Mouse (Mus musculus): ENCODE results near the gene Hacd3. TPM values are rescaled to one million over a fixed set of nuclear protein-coding genes. Genes with fewer than 3 reads are reported as not detected.

The Hacd3 gene
- polyA plus RNA-seq, 1 experiment, result 46.7 TPM

GRCm38 (mm10) chr9:64960117-64960977, 61.1 kb downstream of the Hacd3 start, which contains the start of gene Ints14:
Gene Ints14 (plus strand): TSS chr9:64960905.
- Histone ChIP-seq H3K4me1 (ENCODE audit: control insufficient read depth, insufficient read depth, low read length) (peaks cover 4% of the 10 kb centered on the region), H3K27ac (ENCODE audit: insufficient read depth, low read length) (peak within 1 kb of the TSS; percentile 60), H3K4me3 (ENCODE audit: insufficient read depth, low read length) (peak within 1 kb of the TSS; percentile 65)
- TF ChIP-seq POLR2A (IDR thresholded peaks at IDR 0.05; ENCODE audit: low read depth, low read length), result peak; percentile 96
- peak; percentile 50 for TF ChIP-seq CTCF (IDR thresholded peaks at IDR 0.05; ENCODE audit: borderline replicate concordance, insufficient read depth, low read length)

GRCm38 (mm10) chr9:64957276-64957675, 64.2 kb downstream of the Hacd3 start:
- Histone ChIP-seq H3K27ac (ENCODE audit: insufficient read depth, low read length) (no peak overlapping the region), H3K4me1 (ENCODE audit: control insufficient read depth, insufficient read depth, low read length) (peaks cover 4% of the 10 kb centered on the region), H3K4me3 (ENCODE audit: insufficient read depth, low read length) (no peak overlapping the region)
- TF ChIP-seq POLR2A (IDR thresholded peaks at IDR 0.05; ENCODE audit: low read depth, low read length) (no peak), CTCF (IDR thresholded peaks at IDR 0.05; ENCODE audit: borderline replicate concordance, insufficient read depth, low read length) (no peak)

DNA sequence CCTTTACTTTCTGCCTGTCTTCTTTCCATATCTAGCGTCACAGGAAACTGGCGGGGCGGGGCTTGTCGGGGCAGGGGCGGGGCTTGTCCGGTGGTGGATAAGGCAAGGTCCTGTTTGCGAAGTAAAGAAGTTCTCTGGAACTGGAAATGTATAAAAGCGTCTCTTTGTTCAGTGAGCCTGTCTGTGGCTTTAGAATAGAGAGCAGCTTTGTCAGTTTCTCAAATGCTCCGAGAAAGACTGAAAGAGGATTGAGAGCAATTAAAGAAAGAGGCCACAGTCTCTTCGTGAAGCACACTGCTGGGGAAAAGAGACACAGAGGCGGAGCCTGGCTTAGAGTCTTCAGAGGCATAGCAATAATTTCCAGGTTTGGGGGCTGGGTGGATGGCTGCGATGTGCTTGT, 65.2 kb downstream of the Hacd3 start:
- H3K4me3 ChIP-seq (ENCODE audit: insufficient read depth, low read length), result no peak overlapping the region
- H3K4me1 ChIP-seq (ENCODE audit: control insufficient read depth, insufficient read depth, low read length), result no peaks in the 10 kb centered on the region
- no peak overlapping the region for H3K27ac ChIP-seq (ENCODE audit: insufficient read depth, low read length)
- no peak for TF ChIP-seq POLR2A (IDR thresholded peaks at IDR 0.05; ENCODE audit: low read depth, low read length)
- TF ChIP-seq CTCF (IDR thresholded peaks at IDR 0.05; ENCODE audit: borderline replicate concordance, insufficient read depth, low read length), result no peak

- H3K4me1 ChIP-seq (ENCODE audit: control insufficient read depth, insufficient read depth, low read length), result no peaks in the 10 kb centered on the region
- TF ChIP-seq CTCF (IDR thresholded peaks at IDR 0.05; ENCODE audit: borderline replicate concordance, insufficient read depth, low read length) (no peak), POLR2A (IDR thresholded peaks at IDR 0.05; ENCODE audit: low read depth, low read length) (no peak)
- no peak overlapping the region for H3K4me3 ChIP-seq (ENCODE audit: insufficient read depth, low read length)
- H3K27ac ChIP-seq (ENCODE audit: insufficient read depth, low read length), result no peak overlapping the region
These were observed 68.3 kb downstream of the Hacd3 start for GRCm38 (mm10) chr9:64953190-64953589.

DNA sequence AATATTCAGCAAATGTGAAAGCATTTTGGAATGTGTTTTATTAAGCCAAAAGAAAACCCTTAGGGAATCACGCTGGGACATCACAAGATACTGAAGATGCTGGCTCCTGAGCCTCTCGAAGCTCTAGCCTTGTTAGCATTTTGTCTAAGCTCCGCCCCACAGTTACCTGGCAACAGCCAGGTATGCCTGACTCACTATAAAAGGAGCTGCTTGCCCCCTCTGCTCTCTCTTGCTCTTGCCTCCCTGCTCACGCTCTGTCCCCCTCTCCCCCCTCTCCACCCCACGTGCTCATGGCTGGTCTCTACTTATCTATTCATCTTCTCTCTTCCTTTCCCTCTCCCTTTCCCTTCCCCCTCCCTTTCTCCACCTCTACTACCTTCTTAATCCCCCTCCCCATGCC, 69.4 kb downstream of the Hacd3 start:
- H3K27ac ChIP-seq (ENCODE audit: insufficient read depth, low read length), result no peak overlapping the region

GRCm38 (mm10) chr9:64951161-64951657, 70.3 kb downstream of the Hacd3 start, which contains the start of gene Slc24a1:
Gene Slc24a1 (minus strand): TSS chr9:64951607.
- no peaks in the 10 kb centered on the region for H3K4me1 ChIP-seq (ENCODE audit: control insufficient read depth, insufficient read depth, low read length)
- no peak within 1 kb of the TSS for H3K4me3 ChIP-seq (ENCODE audit: insufficient read depth, low read length)
- TF ChIP-seq POLR2A (IDR thresholded peaks at IDR 0.05; ENCODE audit: low read depth, low read length) (no peak), CTCF (IDR thresholded peaks at IDR 0.05; ENCODE audit: borderline replicate concordance, insufficient read depth, low read length) (no peak)
- no peak within 1 kb of the TSS for H3K27ac ChIP-seq (ENCODE audit: insufficient read depth, low read length)

More for the DNA sequence above, 69.4 kb downstream of the Hacd3 start:
- H3K4me3 ChIP-seq (ENCODE audit: insufficient read depth, low read length), result no peak overlapping the region
- H3K4me1 ChIP-seq (ENCODE audit: control insufficient read depth, insufficient read depth, low read length), result no peaks in the 10 kb centered on the region
- TF ChIP-seq POLR2A (IDR thresholded peaks at IDR 0.05; ENCODE audit: low read depth, low read length), result no peak
- TF ChIP-seq CTCF (IDR thresholded peaks at IDR 0.05; ENCODE audit: borderline replicate concordance, insufficient read depth, low read length), result no peak

GRCm38 (mm10) chr9:64947483-64948095, 73.9 kb downstream of the Hacd3 start:
- Histone ChIP-seq H3K4me1 (ENCODE audit: control insufficient read depth, insufficient read depth, low read length) (no peaks in the 10 kb centered on the region), H3K4me3 (ENCODE audit: insufficient read depth, low read length) (no peak overlapping the region), H3K27ac (ENCODE audit: insufficient read depth, low read length) (no peak overlapping the region)
- no peak for TF ChIP-seq POLR2A (IDR thresholded peaks at IDR 0.05; ENCODE audit: low read depth, low read length)
- no peak for TF ChIP-seq CTCF (IDR thresholded peaks at IDR 0.05; ENCODE audit: borderline replicate concordance, insufficient read depth, low read length)

- H3K4me3 ChIP-seq (ENCODE audit: insufficient read depth, low read length), result no peak overlapping the region
- H3K4me1 ChIP-seq (ENCODE audit: control insufficient read depth, insufficient read depth, low read length), result peaks cover 2% of the 10 kb centered on the region; the same call in 1 of the 2 replicates
- no peak overlapping the region for H3K27ac ChIP-seq (ENCODE audit: insufficient read depth, low read length)
- TF ChIP-seq POLR2A (IDR thresholded peaks at IDR 0.05; ENCODE audit: low read depth, low read length), result no peak
- no peak for TF ChIP-seq CTCF (IDR thresholded peaks at IDR 0.05; ENCODE audit: borderline replicate concordance, insufficient read depth, low read length)
These were observed 77.5 kb downstream of the Hacd3 start for GRCm38 (mm10) chr9:64943997-64944396.

DNA sequence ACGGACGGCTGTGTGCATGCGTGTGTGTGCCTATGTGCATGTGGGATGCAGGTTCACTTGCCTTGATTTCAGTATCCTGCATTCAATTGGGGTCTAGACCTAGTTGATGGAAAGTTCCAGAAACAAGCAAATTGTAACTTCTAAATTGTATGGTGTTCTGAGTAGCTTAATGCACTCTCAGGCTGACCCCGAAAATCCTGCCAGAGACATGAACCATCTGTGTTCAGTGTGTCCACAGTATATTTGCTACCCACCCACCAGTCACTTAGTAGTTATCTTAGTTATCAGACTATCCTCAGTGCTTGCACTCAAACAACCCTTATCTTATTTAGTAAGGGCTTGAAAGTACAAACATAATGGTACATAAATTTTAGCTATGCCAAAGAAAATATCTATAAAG, 79.8 kb downstream of the Hacd3 start:
- H3K4me1 ChIP-seq (ENCODE audit: control insufficient read depth, insufficient read depth, low read length), result peaks cover 2% of the 10 kb centered on the region; the same call in 1 of the 2 replicates
- H3K4me3 ChIP-seq (ENCODE audit: insufficient read depth, low read length), result no peak overlapping the region
- TF ChIP-seq POLR2A (IDR thresholded peaks at IDR 0.05; ENCODE audit: low read depth, low read length), result no peak
- no peak overlapping the region for H3K27ac ChIP-seq (ENCODE audit: insufficient read depth, low read length)
